ENCODE assay signal across 21 mouse cellular contexts in genomic region chr17:30210936-30211335, GRCm38 (mm10).
DNase-seq lines count a peak whose midpoint lies in the region; ATAC-seq and TF ChIP-seq lines count a peak whose summit lies in the region.
"Had no signal": no experiment of that assay in that cellular context is flagged by ENCODE, and none has a peak within 500 bp of the region (broad histone marks: within the 10 kb centered on the region; RNA-seq: fewer than 3 reads in every experiment).

No protein-coding gene starts in this region.

- intact Hi-C loops in heart, postnatal 14 days (cut with DNase I) = no loop called here

- peaks cover 54% of the 10 kb centered on the region for H3K4me1 ChIP-seq in heart, embryonic 12.5 days (replicated peaks)
- 0 out of 2 replicates have a peak, but pooled peaks cover 2% of the 10 kb centered on the region for H3K4me1 ChIP-seq in stomach, postnatal 0 days (replicated peaks; ENCODE audit: control insufficient read depth, insufficient read depth)

- H3K27ac ChIP-seq in heart, embryonic 12.5 days (ENCODE audit: poor library complexity, severe bottlenecking) = no peak overlapping the region
- peak overlapping the region; percentile 46 for H3K27ac ChIP-seq in layer of hippocampus, adult 2 months
- H3K27ac ChIP-seq in stomach, postnatal 0 days (replicated peaks) = no peak overlapping the region
- H3K27ac ChIP-seq: forebrain, embryonic 12.5 days; heart, embryonic 15.5 days; hindbrain, postnatal 0 days; limb, embryonic 13.5 days; liver, embryonic 14.5 days; macrophage; midbrain, embryonic 12.5 days; neural tube, embryonic 13.5 days had no signal

- no peak for TF ChIP-seq EP300 in stomach, postnatal 0 days (optimal IDR thresholded peaks at IDR 0.05)

- no peak for TF ChIP-seq CTCF in layer of hippocampus, adult 2 months (conservative IDR thresholded peaks at IDR 0.05)
- TF ChIP-seq CTCF in stomach, postnatal 0 days (IDR thresholded peaks at IDR 0.05; ENCODE audit: low read depth) = no peak

- no peak for ATAC-seq in heart, embryonic 12.5 days (ENCODE audit: insufficient number of reproducible peaks, low FRiP score)
- ATAC-seq in stomach, postnatal 0 days (ENCODE audit: low FRiP score, low TSS enrichment) = no peak
- ATAC-seq: hindbrain, postnatal 0 days had no signal

- 0 out of 2 replicates have a peak overlapping the region, but pooled peaks have one; percentile 0 for H3K9ac ChIP-seq in heart, embryonic 12.5 days
- no peak overlapping the region for H3K9ac ChIP-seq in stomach, postnatal 0 days (ENCODE audit: low read length)
- H3K9ac ChIP-seq: forebrain, embryonic 12.5 days; heart, embryonic 15.5 days; limb, embryonic 13.5 days; liver, embryonic 14.5 days; midbrain, embryonic 12.5 days; neural tube, embryonic 13.5 days had no signal

- no peak overlapping the region for H3K4me2 ChIP-seq in heart, embryonic 12.5 days
- H3K4me2 ChIP-seq in stomach, postnatal 0 days (replicated peaks; ENCODE audit: low read depth) = no peak overlapping the region
- H3K4me2 ChIP-seq: forebrain, embryonic 12.5 days; heart, embryonic 15.5 days; limb, embryonic 13.5 days; midbrain, embryonic 12.5 days; neural tube, embryonic 13.5 days had no signal

- no peak for DNase-seq in heart, postnatal 14 days
- DNase-seq in layer of hippocampus, adult 2 months (ENCODE audit: low spot score in 2 of 2) = no peak
- no peak for DNase-seq in layer of hippocampus, adult 18-20 months (ENCODE audit: low spot score in 2 of 2)
- DNase-seq in cerebellum, adult 18-20 months = peak; percentile 72 to 73
- peak; percentile 78 to 84 for DNase-seq in cerebellum, postnatal 14 days
- no peak for DNase-seq in stomach, postnatal 0 days (ENCODE audit: low spot score)
- no peak for DNase-seq in testis, postnatal 10 days (ENCODE audit: low spot score)
- DNase-seq: adrenal gland, postnatal 36 days; B cell, adult 2 months; heart, adult 11 months; right cerebral cortex, adult 18-20 months; thymus, postnatal 36 days had no signal

- H3K9me3 ChIP-seq in heart, embryonic 12.5 days (replicated peaks) = no peaks in the 10 kb centered on the region
- no peaks in the 10 kb centered on the region for H3K9me3 ChIP-seq in stomach, postnatal 0 days (ENCODE audit: control insufficient read depth, low read length)
- H3K9me3 ChIP-seq: forebrain, embryonic 12.5 days; heart, embryonic 15.5 days; limb, embryonic 13.5 days; midbrain, embryonic 12.5 days; neural tube, embryonic 13.5 days had no signal

- H3K4me3 ChIP-seq in heart, embryonic 12.5 days = no peak overlapping the region
- H3K4me3 ChIP-seq in layer of hippocampus, adult 2 months = no peak overlapping the region
- no peak overlapping the region for H3K4me3 ChIP-seq in stomach, postnatal 0 days (ENCODE audit: low read depth, low read length)
- H3K4me3 ChIP-seq: forebrain, embryonic 12.5 days; heart, embryonic 15.5 days; limb, embryonic 13.5 days; midbrain, embryonic 12.5 days; neural tube, embryonic 13.5 days had no signal

- peaks cover 37% of the 10 kb centered on the region for H3K36me3 ChIP-seq in heart, embryonic 12.5 days
- peaks cover 12% of the 10 kb centered on the region; the same call in 1 of the 2 replicates for H3K36me3 ChIP-seq in stomach, postnatal 0 days (ENCODE audit: control insufficient read depth, insufficient read depth, low read length)

- 89% methylated on average over 6 of the region's 6 CpGs for WGBS in heart, embryonic 12.5 days
- WGBS in stomach, postnatal 0 days = 89% methylated on average over 6 of the region's 6 CpGs

- H3K27me3 ChIP-seq in heart, embryonic 12.5 days (replicated peaks) = no peaks in the 10 kb centered on the region
- no peaks in the 10 kb centered on the region for H3K27me3 ChIP-seq in stomach, postnatal 0 days (ENCODE audit: control insufficient read depth, insufficient read depth, low read length)
- H3K27me3 ChIP-seq: forebrain, embryonic 12.5 days; heart, embryonic 15.5 days; limb, embryonic 13.5 days; midbrain, embryonic 12.5 days; neural tube, embryonic 13.5 days had no signal

Comparison
In these comparisons a context has a peak if more than half of its experiments do, and no peak if none do; other contexts are left out.
1. DNase-seq: peak in cerebellum, adult 18-20 months (2 of 2) and cerebellum, postnatal 14 days (2 of 2); none in heart, postnatal 14 days (0 of 2), layer of hippocampus, adult 2 months (0 of 2), layer of hippocampus, adult 18-20 months (0 of 2), stomach, postnatal 0 days (single experiment) and testis, postnatal 10 days (single experiment).